Mouse (Mus musculus) embryonic stem cell, embryonic (primary cell): ENCODE measurements around the gene Spin2d.
"Not testable (repeated sequence)": the region's sequence is repeated elsewhere in the genome, so short reads cannot be mapped to it uniquely, and the experiment has no call there.

Source experiments
- CTCF ChIA-PET, 4 experiments: fragments of 300-600 bp in 2 of 4; fragments of 350-600 bp in 2 of 4; sonication (Branson Sonifier 250); formaldehyde crosslinking; loops; one replicate each; lab custom pipeline; 2022; ENCODE audit warnings: inconsistent platforms in 2 of 4; lab: Charles Lee
- POLR2A ChIA-PET, 4 experiments: fragments of 300-600 bp in 2 of 4; fragments of 350-600 bp in 2 of 4; sonication (Branson Sonifier 250); formaldehyde crosslinking; loops; one replicate each; lab custom pipeline; 2022; ENCODE audit warnings: antibody characterized with exemption in 4 of 4, inconsistent platforms in 1 of 4; lab: Charles Lee

The Spin2d gene

GRCm38 (mm10) chrX:73176889-73177288 is at the start of gene Spin2d:
TSS of gene Spin2d (minus strand) at chrX:73176989.
- CTCF ChIA-PET, POLR2A ChIA-PET: not testable (repeated sequence)

- ChIA-PET POLR2A (no interaction called here), CTCF (no interaction called here)
Observed at GRCm38 (mm10) chrX:73225365-73225764, 48.6 kb upstream of the Spin2d start.

GRCm38 (mm10) chrX:73213819-73214564 is 37.2 kb upstream of the Spin2d start, which contains the start of gene Xlr4b:
TSS of gene Xlr4b (plus strand) at chrX:73214333.
- CTCF ChIA-PET, POLR2A ChIA-PET: not testable (repeated sequence)

GRCm38 (mm10) chrX:73191934-73192333 is 15.1 kb upstream of the Spin2d start, which contains the start of gene Xlr3b:
TSS of gene Xlr3b (plus strand) at chrX:73192207.
- POLR2A ChIA-PET, result interaction anchor here in 2 of 4 experiments (0.6 to 0.9 kb wide), 4 partner anchors 138 to 1218 kb away, joined by 4 to 8 read pairs (median 4); partner anchors contain the start of genes Idh3g (in 1 of the 2) and Ssr4 (in 1 of the 2)
- CTCF ChIA-PET, result not testable (repeated sequence)

DNA sequence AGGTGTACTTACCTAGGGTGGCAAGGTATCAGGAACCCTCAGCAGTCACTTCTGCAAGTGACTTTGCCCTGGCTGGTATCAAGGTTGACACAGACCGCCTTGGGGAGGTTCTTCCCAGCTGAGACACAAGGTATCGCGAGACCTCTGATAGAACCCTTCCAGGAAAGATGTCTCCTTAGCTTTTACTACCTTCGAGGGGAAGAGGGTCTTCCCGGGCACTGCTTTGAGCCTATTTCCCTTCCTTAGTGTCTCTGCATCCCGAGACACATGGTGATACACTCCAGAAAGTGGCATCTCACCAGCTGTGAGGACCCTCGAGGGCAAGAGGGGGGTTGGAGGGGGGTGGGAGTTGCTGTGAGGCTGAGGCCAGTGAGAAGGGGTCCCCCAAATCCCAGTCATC is 27.4 kb downstream of the Spin2d start, which contains the start of gene DXBay18:
Gene DXBay18 (minus strand): TSS at position 101 of the 400 bp plus-strand sequence.
- CTCF ChIA-PET, POLR2A ChIA-PET: not testable (repeated sequence)

DNA sequence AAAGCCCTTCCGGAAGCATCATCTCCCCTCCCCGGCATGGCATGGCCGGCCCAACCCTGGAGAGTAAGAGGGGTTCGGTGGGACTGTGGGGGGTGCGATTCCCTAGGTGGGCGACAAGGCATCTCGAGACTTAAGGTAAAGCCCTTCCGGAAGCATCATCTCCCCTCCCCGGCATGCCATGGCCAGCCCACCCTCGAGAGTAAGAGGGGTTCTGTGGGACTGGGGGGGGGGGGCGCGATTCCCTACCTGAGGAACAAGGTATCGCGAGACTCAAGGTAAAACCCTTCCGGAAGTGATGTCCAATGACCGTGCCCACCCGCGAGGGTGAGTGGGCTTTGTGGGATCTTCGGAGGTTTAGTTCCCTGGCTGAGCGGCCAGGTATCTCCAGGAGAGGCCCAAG is 28.3 kb downstream of the Spin2d start, which contains the start of gene Xlr5b:
Gene Xlr5b (plus strand): TSS at position 301 of the 400 bp plus-strand sequence.
- CTCF ChIA-PET, POLR2A ChIA-PET: not testable (repeated sequence)

DNA sequence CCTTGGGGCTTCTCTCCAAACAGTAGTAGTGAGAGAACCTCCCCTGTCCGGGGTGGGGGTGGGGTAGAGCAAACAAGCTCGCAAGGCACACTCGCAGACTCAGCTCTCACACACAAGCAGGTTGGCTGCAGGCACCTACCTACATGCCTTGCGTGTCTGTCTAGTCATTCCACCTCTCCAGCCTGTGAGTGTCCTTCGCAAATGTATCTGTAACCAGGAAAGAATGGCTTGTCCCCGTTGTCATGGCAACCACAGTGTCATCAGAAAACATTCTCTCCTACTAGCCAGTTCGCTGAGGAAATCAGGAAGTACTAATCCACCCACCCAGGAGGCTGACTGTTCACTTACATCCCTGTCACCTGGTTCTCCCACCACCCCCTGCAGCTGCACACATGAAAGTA is 33.6 kb downstream of the Spin2d start:
- CTCF ChIA-PET, POLR2A ChIA-PET: not testable (repeated sequence)
